Mouse (Mus musculus) midbrain, embryonic 11.5 days (tissue): Measurements from ENCODE around the gene Gla. TPM values are rescaled to one million over a fixed set of nuclear protein-coding genes. Genes with fewer than 3 reads are reported as not detected.

Experiments
- ATAC-seq: fragments of 200-750 bp; cut with Nextera tagmentation; 2 replicates; pipeline ENCODE4 v1.8.0; 2017; ENCODE audit warnings: moderate TSS enrichment, moderate library complexity; ENCODE audit not compliant: low FRiP score
- DNase-seq: peaks from one replicate; pipeline ENCODE4 v3.0.0; 2015; ENCODE audit warnings: low spot score; ENCODE audit errors: missing footprints
- H3K27ac ChIP-seq: fragments of 300-500 bp; sonication (generic); 2 replicates; pipeline ENCODE4 v1.5.1; 2014; ENCODE audit warnings: low read depth, low read length
- H3K27me3 ChIP-seq: fragments of 300-500 bp; sonication (generic); 2 replicates; pipeline ENCODE4 v1.6.1; 2014; ENCODE audit warnings: mild to moderate bottlenecking, low read length, moderate library complexity, mixed read lengths; ENCODE audit not compliant: control insufficient read depth, insufficient read depth
- H3K36me3 ChIP-seq: fragments of 300-500 bp; sonication (generic); 2 replicates; pipeline ENCODE4 v1.6.1; 2014; ENCODE audit warnings: mild to moderate bottlenecking, low read length, moderate library complexity, mixed read lengths; ENCODE audit not compliant: control insufficient read depth, insufficient read depth
- H3K4me1 ChIP-seq: fragments of 300-500 bp; sonication (generic); 2 replicates; pipeline ENCODE4 v1.6.1; 2014; ENCODE audit warnings: low read length; ENCODE audit not compliant: control insufficient read depth, insufficient read depth
- H3K4me2 ChIP-seq: fragments of 300-500 bp; sonication (generic); 2 replicates; pipeline ENCODE4 v1.6.1; 2014; ENCODE audit warnings: mild to moderate bottlenecking, moderate library complexity
- H3K4me3 ChIP-seq: fragments of 300-500 bp; sonication (generic); 2 replicates; pipeline ENCODE4 v1.5.1; 2014; ENCODE audit warnings: low read depth, low read length
- H3K9ac ChIP-seq: fragments of 300-500 bp; sonication (generic); 2 replicates; pipeline ENCODE4 v1.6.1; 2014; ENCODE audit warnings: low read length
- H3K9me3 ChIP-seq: fragments of 300-500 bp; sonication (generic); 2 replicates; pipeline ENCODE4 v1.6.1; 2016; ENCODE audit warnings: low read length; ENCODE audit not compliant: control insufficient read depth
- WGBS: fragments of 180-500 bp; shearing (Covaris S2); extraction: QIAGEN DNeasy Blood & Tissue Kit; methylation state at CpG from one replicate; pipeline ENCODE4 v1.1.7; 2014; 5-methylcytosine and 5-hydroxymethylcytosine counted together
- polyA plus RNA-seq: library from polyadenylated mRNA; unstranded; fragments of >200 nt; fragmentation: Nextera tagmentation; extraction: Ambion mirVana; gene quantifications from 2 replicates; pipeline ENCODE4 v1.2.1, GENCODE M21; 2014

Gla gene
- polyA plus RNA-seq, 1 experiment from 2014 or later, result 3.5 TPM

GRCm38 (mm10) chrX:134580528-134581305 is 20.2 kb downstream of the Gla start:
- H3K4me2 ChIP-seq, result no peak overlapping the region
- H3K27me3 ChIP-seq, result no peaks in the 10 kb centered on the region
- H3K4me1 ChIP-seq, result no peaks in the 10 kb centered on the region
- DNase-seq, result no peak
- H3K27ac ChIP-seq, result no peak overlapping the region
- ATAC-seq, result no peak
- H3K9me3 ChIP-seq, result no peaks in the 10 kb centered on the region
- no peak overlapping the region for H3K9ac ChIP-seq
- no peak overlapping the region for H3K4me3 ChIP-seq
- WGBS, result 87% methylated on average over 14 of the region's 14 CpGs
- H3K36me3 ChIP-seq, result no peaks in the 10 kb centered on the region

DNA sequence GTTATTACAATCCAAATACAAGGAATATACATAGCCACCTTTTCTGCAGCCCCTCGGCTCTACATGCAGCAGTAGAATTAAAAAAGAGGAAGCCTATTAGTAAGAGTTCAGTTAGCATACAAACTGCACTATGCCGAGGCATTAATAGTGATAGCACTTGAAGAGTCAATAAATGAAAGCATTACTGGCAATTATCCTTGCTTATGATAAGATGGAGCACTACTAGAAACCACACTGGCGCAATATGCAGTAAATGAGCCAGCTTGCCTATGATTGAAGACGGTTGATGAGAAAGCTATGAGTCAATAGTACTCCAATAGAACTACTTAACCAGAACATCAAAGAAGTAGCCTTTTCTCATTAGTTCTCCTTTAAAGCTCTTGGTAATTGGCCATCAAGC is 23.0 kb downstream of the Gla start:
- H3K4me3 ChIP-seq, result no peak overlapping the region
- H3K27me3 ChIP-seq, result no peaks in the 10 kb centered on the region
- H3K9me3 ChIP-seq, result no peaks in the 10 kb centered on the region
- H3K36me3 ChIP-seq, result no peaks in the 10 kb centered on the region
- H3K9ac ChIP-seq, result no peak overlapping the region
- DNase-seq, result no peak
- no peak overlapping the region for H3K27ac ChIP-seq
- 83% methylated on average over 4 of the region's 4 CpGs for WGBS
- no peak for ATAC-seq
- no peak overlapping the region for H3K4me2 ChIP-seq
- H3K4me1 ChIP-seq, result no peaks in the 10 kb centered on the region

DNA sequence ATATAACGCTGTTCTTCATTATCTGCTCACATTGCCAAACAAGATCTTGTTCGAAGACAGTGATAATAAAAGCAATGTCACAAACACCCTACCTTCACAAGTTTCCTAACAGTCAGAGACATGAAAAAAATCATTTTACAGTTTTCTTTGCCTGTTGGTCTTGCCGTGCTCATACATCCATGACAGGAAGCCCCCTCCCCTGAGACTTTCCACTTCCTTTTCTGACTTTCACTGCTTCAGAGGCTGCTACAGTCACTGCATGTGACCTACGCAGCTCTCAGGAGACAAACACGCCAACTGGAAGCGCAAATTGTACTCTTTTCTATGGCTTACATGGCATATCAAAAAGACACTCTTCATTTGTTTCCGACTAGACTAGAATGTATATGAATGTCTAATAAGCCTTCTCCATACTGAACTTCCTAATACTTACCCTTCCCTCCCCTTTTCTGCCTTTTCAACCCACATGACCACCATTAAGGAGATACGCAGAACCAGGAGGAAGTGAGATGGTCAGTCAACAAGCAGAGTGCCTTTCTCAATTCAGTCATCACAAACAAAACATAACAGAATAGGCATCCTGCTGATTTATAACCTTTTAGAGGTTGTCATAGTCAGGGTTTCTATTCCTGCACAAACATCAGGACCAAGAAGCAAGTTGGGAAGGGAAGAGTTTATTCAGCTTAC is 34.2 kb downstream of the Gla start:
- Histone ChIP-seq H3K27me3 (no peaks in the 10 kb centered on the region), H3K4me3 (no peak overlapping the region), H3K4me2 (no peak overlapping the region), H3K36me3 (no peaks in the 10 kb centered on the region), H3K4me1 (no peaks in the 10 kb centered on the region), H3K9ac (no peak overlapping the region), H3K9me3 (no peaks in the 10 kb centered on the region), H3K27ac (no peak overlapping the region)
- no peak for DNase-seq
- WGBS, result 87% methylated on average over 8 of the region's 8 CpGs
- ATAC-seq, result no peak

DNA sequence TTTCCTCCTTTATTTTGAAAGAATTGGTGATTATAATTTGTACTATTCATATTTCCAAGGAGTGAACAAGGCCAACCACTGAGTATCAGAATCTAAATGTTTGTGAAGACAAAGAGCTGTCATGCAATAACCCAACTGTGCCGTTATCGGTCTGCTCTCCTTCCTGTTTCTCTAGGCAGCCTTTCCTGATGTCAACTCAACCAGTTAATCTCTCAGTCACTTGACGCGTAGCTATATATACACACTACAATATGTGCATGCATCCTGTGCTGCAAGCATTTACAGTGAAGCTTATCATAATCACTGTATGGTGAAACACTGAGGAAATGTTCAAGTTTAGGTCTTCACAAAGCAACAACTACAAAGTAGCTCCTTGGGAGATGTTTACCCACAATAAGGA is 36.6 kb downstream of the Gla start:
- Histone ChIP-seq H3K4me1 (no peaks in the 10 kb centered on the region), H3K4me3 (no peak overlapping the region), H3K9me3 (no peaks in the 10 kb centered on the region), H3K36me3 (no peaks in the 10 kb centered on the region), H3K27ac (no peak overlapping the region), H3K27me3 (no peaks in the 10 kb centered on the region), H3K9ac (no peak overlapping the region), H3K4me2 (no peak overlapping the region)
- 95% methylated on average over 4 of the region's 4 CpGs for WGBS
- DNase-seq (no peak), ATAC-seq (no peak)

- Histone ChIP-seq H3K9me3 (no peaks in the 10 kb centered on the region), H3K4me3 (no peak overlapping the region), H3K36me3 (no peaks in the 10 kb centered on the region), H3K27ac (no peak overlapping the region), H3K27me3 (no peaks in the 10 kb centered on the region), H3K4me1 (no peaks in the 10 kb centered on the region), H3K9ac (no peak overlapping the region), H3K4me2 (no peak overlapping the region)
- WGBS, result 85% methylated on average over 6 of the region's 6 CpGs
- ATAC-seq, result no peak
- no peak for DNase-seq
Observed at GRCm38 (mm10) chrX:134554425-134554824, 46.5 kb downstream of the Gla start.

- no peaks in the 10 kb centered on the region for H3K4me1 ChIP-seq
- DNase-seq (no peak), ATAC-seq (no peak)
- H3K9me3 ChIP-seq, result no peaks in the 10 kb centered on the region
- no peak overlapping the region for H3K27ac ChIP-seq
- no peaks in the 10 kb centered on the region for H3K36me3 ChIP-seq
- H3K4me2 ChIP-seq, result no peak overlapping the region
- H3K9ac ChIP-seq, result no peak overlapping the region
- no peaks in the 10 kb centered on the region for H3K27me3 ChIP-seq
- WGBS, result 75% methylated on average over 4 of the region's 4 CpGs
- H3K4me3 ChIP-seq, result no peak overlapping the region
Observed at GRCm38 (mm10) chrX:134553326-134553725, 47.6 kb downstream of the Gla start.

- Histone ChIP-seq H3K9me3 (no peaks in the 10 kb centered on the region), H3K4me3 (no peak overlapping the region), H3K27ac (no peak overlapping the region), H3K36me3 (no peaks in the 10 kb centered on the region), H3K27me3 (no peaks in the 10 kb centered on the region), H3K4me2 (no peak overlapping the region), H3K4me1 (no peaks in the 10 kb centered on the region), H3K9ac (no peak overlapping the region)
- DNase-seq (peak; percentile 94), ATAC-seq (no peak)
- WGBS, result 18% methylated on average over 5 of the region's 5 CpGs
Observed at GRCm38 (mm10) chrX:134550903-134551302, 50.0 kb downstream of the Gla start.

DNA sequence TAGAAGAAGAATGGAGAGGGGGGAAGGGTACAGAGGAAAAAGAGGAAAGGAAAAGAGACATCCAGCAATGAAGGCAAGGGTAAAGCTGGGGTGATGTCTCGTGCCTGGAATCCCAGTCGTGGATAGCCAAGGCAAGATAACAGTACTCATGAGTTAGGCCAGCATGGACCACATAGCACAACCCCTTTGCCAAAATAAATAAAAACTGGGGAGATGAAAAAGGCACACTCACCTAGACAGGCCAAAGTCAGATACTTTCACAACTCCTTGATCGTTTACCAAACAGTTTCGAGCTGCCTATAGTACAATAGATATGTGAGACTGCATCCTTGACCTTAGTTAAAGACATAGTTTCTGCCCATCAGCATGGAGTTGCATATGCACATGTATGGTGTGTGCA is 53.6 kb downstream of the Gla start:
- H3K4me2 ChIP-seq, result no peak overlapping the region
- H3K9me3 ChIP-seq, result no peaks in the 10 kb centered on the region
- DNase-seq (no peak), ATAC-seq (no peak)
- no peak overlapping the region for H3K27ac ChIP-seq
- no peak overlapping the region for H3K9ac ChIP-seq
- WGBS, result 84% methylated on average over 4 of the region's 4 CpGs
- no peaks in the 10 kb centered on the region for H3K36me3 ChIP-seq
- no peaks in the 10 kb centered on the region for H3K4me1 ChIP-seq
- H3K27me3 ChIP-seq, result no peaks in the 10 kb centered on the region
- H3K4me3 ChIP-seq, result no peak overlapping the region

DNA sequence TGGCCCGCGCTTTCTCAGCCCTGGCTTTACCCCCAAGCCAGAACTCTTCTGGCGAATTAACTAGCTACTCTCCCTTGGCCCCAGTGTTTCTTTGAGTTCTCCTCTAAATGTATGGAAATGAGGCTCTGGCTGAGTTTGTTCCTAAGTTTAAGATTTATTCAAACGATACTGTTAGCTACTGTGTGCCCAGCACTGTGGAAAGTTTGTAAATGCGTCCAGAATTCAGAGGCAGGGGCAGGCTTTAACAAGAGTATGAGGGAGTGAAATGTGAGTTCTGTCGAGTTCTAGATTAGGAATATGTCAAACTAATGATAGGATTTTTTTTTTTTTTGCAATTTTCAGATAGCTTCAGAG is 59.0 kb downstream of the Gla start:
- WGBS, result 16% methylated on average over 5 of the region's 6 CpGs
- no peaks in the 10 kb centered on the region for H3K27me3 ChIP-seq
- H3K4me1 ChIP-seq, result no peaks in the 10 kb centered on the region
- H3K9ac ChIP-seq, result peak overlapping the region; percentile 67
- peak overlapping the region; percentile 51 for H3K4me3 ChIP-seq
- DNase-seq (no peak), ATAC-seq (peak; percentile 18; the same call in 1 of the 2 replicates)
- H3K27ac ChIP-seq, result peak overlapping the region; percentile 51; the same call in 1 of the 2 replicates
- H3K9me3 ChIP-seq, result no peaks in the 10 kb centered on the region
- H3K4me2 ChIP-seq, result peak overlapping the region; percentile 30
- no peaks in the 10 kb centered on the region for H3K36me3 ChIP-seq
